Mouse (Mus musculus): Measurements from ENCODE around the gene Tmem40. TPM values are rescaled to one million over a fixed set of nuclear protein-coding genes. Genes with fewer than 3 reads are reported as not detected.

Tmem40 gene
- total RNA-seq, 2 experiments from 2014 or later: 0.54 to 0.60 TPM

- no peak for DNase-seq
Measured at GRCm38 (mm10) chr6:115770059-115770670, 8.0 kb upstream of the Tmem40 start.

GRCm38 (mm10) chr6:115768207-115768606 lies 6.0 kb upstream of the Tmem40 start:
- no peak for DNase-seq

- no peak for DNase-seq
Measured at GRCm38 (mm10) chr6:115767357-115767756, 5.1 kb upstream of the Tmem40 start.

- peak; percentile 53 to 77 for DNase-seq
Measured at GRCm38 (mm10) chr6:115764179-115764578, 2.0 kb upstream of the Tmem40 start.

- DNase-seq: no peak
Measured at GRCm38 (mm10) chr6:115760982-115761381, 1.2 kb downstream of the Tmem40 start.

- no peak for DNase-seq
Measured at GRCm38 (mm10) chr6:115760137-115760536, 2.1 kb downstream of the Tmem40 start.

- no peak for DNase-seq
Measured at GRCm38 (mm10) chr6:115759461-115759860, 2.7 kb downstream of the Tmem40 start.

GRCm38 (mm10) chr6:115758981-115759435 lies 3.2 kb downstream of the Tmem40 start:
- no peak for DNase-seq

- no peak for DNase-seq
Measured at GRCm38 (mm10) chr6:115755536-115755935, 6.7 kb downstream of the Tmem40 start.

GRCm38 (mm10) chr6:115746326-115746725 lies 15.9 kb downstream of the Tmem40 start:
- no peak for DNase-seq

GRCm38 (mm10) chr6:115743569-115743968 lies 18.6 kb downstream of the Tmem40 start:
- DNase-seq: no peak

GRCm38 (mm10) chr6:115739056-115739455 lies 23.2 kb downstream of the Tmem40 start:
- DNase-seq: no peak

- DNase-seq: peak in 1 of 2 experiments; percentile 57
Measured at GRCm38 (mm10) chr6:115734909-115735308, 27.3 kb downstream of the Tmem40 start.

GRCm38 (mm10) chr6:115732341-115732928 lies 29.8 kb downstream of the Tmem40 start:
- no peak for DNase-seq

GRCm38 (mm10) chr6:115730560-115731342 lies 31.5 kb downstream of the Tmem40 start:
- peak in 1 of 2 experiments; percentile 25 for DNase-seq

- no peak for DNase-seq
Measured at GRCm38 (mm10) chr6:115727570-115727969, 34.6 kb downstream of the Tmem40 start.

- peak; percentile 30 to 76 for DNase-seq
Measured at GRCm38 (mm10) chr6:115727108-115727507, 35.1 kb downstream of the Tmem40 start.

GRCm38 (mm10) chr6:115722246-115722645 lies 40.0 kb downstream of the Tmem40 start:
- peak; percentile 62 to 75 for DNase-seq

- peak; percentile 77 to 80 for DNase-seq
Measured at GRCm38 (mm10) chr6:115717715-115718558, 44.3 kb downstream of the Tmem40 start.

GRCm38 (mm10) chr6:115717101-115717652 lies 45.0 kb downstream of the Tmem40 start:
- DNase-seq: peak; percentile 81 to 88

GRCm38 (mm10) chr6:115711261-115711660 lies 50.9 kb downstream of the Tmem40 start:
- DNase-seq: no peak

- DNase-seq: no peak
Measured at GRCm38 (mm10) chr6:115702901-115703300, 59.3 kb downstream of the Tmem40 start.

Measured in heart, adult 18-20 months (tissue).